Mouse (Mus musculus): Measurements from ENCODE around the gene Pdxdc1. TPM values are rescaled to one million over a fixed set of nuclear protein-coding genes. Genes with fewer than 3 reads are reported as not detected.
A peak's percentile ranks its signal among the peaks of the same experiment; 100 is the strongest.
"Not testable (repeated sequence)": the region's sequence is repeated elsewhere in the genome, so short reads cannot be mapped to it uniquely, and the experiment has no call there.

Pdxdc1 gene
- polyA plus RNA-seq (2012; ENCODE audit: insufficient read depth, insufficient read length, missing spikeins): 85.6 and 93.5 TPM in 2 replicates

GRCm38 (mm10) chr16:13902888-13903483 lies at the start of gene Pdxdc1, which contains the start of gene Mpv17l:
Gene Pdxdc1, minus strand, starts transcription at chr16:13903131.
Gene Mpv17l, plus strand, starts transcription at chr16:13903161.
- TF ChIP-seq POLR2A (IDR thresholded peaks at IDR 0.05; ENCODE audit: borderline replicate concordance, low read depth, low read length): peak; percentile 19; the same call in 1 of the 2 replicates
- no peak for TF ChIP-seq CTCF (IDR thresholded peaks at IDR 0.05; ENCODE audit: low read depth, low read length)
- H3K27ac ChIP-seq (ENCODE audit: insufficient read depth, low read depth, low read length): peak within 1 kb of the TSS; percentile 75
- H3K4me3 ChIP-seq (ENCODE audit: insufficient read depth, low read length): peak within 1 kb of the TSS; percentile 96
- H3K4me1 ChIP-seq (ENCODE audit: control insufficient read depth, insufficient read depth, low read length): peaks cover 21% of the 10 kb centered on the region

- no peak for TF ChIP-seq POLR2A (IDR thresholded peaks at IDR 0.05; ENCODE audit: borderline replicate concordance, low read depth, low read length)
- TF ChIP-seq CTCF (IDR thresholded peaks at IDR 0.05; ENCODE audit: low read depth, low read length): no peak
- Histone ChIP-seq H3K4me1 (ENCODE audit: control insufficient read depth, insufficient read depth, low read length) (no peaks in the 10 kb centered on the region), H3K27ac (ENCODE audit: insufficient read depth, low read depth, low read length) (no peak overlapping the region), H3K4me3 (ENCODE audit: insufficient read depth, low read length) (no peak overlapping the region)
These were observed 48.3 kb upstream of the Pdxdc1 start for GRCm38 (mm10) chr16:13951245-13951644.

GRCm38 (mm10) chr16:13946306-13946705 lies 43.4 kb upstream of the Pdxdc1 start:
- Histone ChIP-seq H3K27ac (ENCODE audit: insufficient read depth, low read depth, low read length) (no peak overlapping the region), H3K4me3 (ENCODE audit: insufficient read depth, low read length) (no peak overlapping the region), H3K4me1 (ENCODE audit: control insufficient read depth, insufficient read depth, low read length) (peaks cover 5% of the 10 kb centered on the region)

GRCm38 (mm10) chr16:13945153-13945552 lies 42.2 kb upstream of the Pdxdc1 start:
- Histone ChIP-seq H3K27ac (ENCODE audit: insufficient read depth, low read depth, low read length) (no peak overlapping the region), H3K4me3 (ENCODE audit: insufficient read depth, low read length) (no peak overlapping the region), H3K4me1 (ENCODE audit: control insufficient read depth, insufficient read depth, low read length) (peaks cover 5% of the 10 kb centered on the region)
- no peak for TF ChIP-seq POLR2A (IDR thresholded peaks at IDR 0.05; ENCODE audit: borderline replicate concordance, low read depth, low read length)
- no peak for TF ChIP-seq CTCF (IDR thresholded peaks at IDR 0.05; ENCODE audit: low read depth, low read length)

More at GRCm38 (mm10) chr16:13946306-13946705, 43.4 kb upstream of the Pdxdc1 start:
- TF ChIP-seq CTCF (IDR thresholded peaks at IDR 0.05; ENCODE audit: low read depth, low read length) (no peak), POLR2A (IDR thresholded peaks at IDR 0.05; ENCODE audit: borderline replicate concordance, low read depth, low read length) (no peak)

GRCm38 (mm10) chr16:13944752-13945151 lies 41.8 kb upstream of the Pdxdc1 start:
- Histone ChIP-seq H3K27ac (ENCODE audit: insufficient read depth, low read depth, low read length) (no peak overlapping the region), H3K4me3 (ENCODE audit: insufficient read depth, low read length) (no peak overlapping the region), H3K4me1 (ENCODE audit: control insufficient read depth, insufficient read depth, low read length) (peaks cover 5% of the 10 kb centered on the region)
- TF ChIP-seq CTCF (IDR thresholded peaks at IDR 0.05; ENCODE audit: low read depth, low read length): no peak
- no peak for TF ChIP-seq POLR2A (IDR thresholded peaks at IDR 0.05; ENCODE audit: borderline replicate concordance, low read depth, low read length)

GRCm38 (mm10) chr16:13944178-13944577 lies 41.2 kb upstream of the Pdxdc1 start:
- Histone ChIP-seq H3K4me3 (ENCODE audit: insufficient read depth, low read length) (no peak overlapping the region), H3K27ac (ENCODE audit: insufficient read depth, low read depth, low read length) (no peak overlapping the region), H3K4me1 (ENCODE audit: control insufficient read depth, insufficient read depth, low read length) (peaks cover 5% of the 10 kb centered on the region)
- TF ChIP-seq POLR2A (IDR thresholded peaks at IDR 0.05; ENCODE audit: borderline replicate concordance, low read depth, low read length): no peak
- no peak for TF ChIP-seq CTCF (IDR thresholded peaks at IDR 0.05; ENCODE audit: low read depth, low read length)

- Histone ChIP-seq H3K27ac (ENCODE audit: insufficient read depth, low read depth, low read length) (no peak overlapping the region), H3K4me3 (ENCODE audit: insufficient read depth, low read length) (peak overlapping the region; percentile 54), H3K4me1 (ENCODE audit: control insufficient read depth, insufficient read depth, low read length) (peaks cover 5% of the 10 kb centered on the region)
- no peak for TF ChIP-seq POLR2A (IDR thresholded peaks at IDR 0.05; ENCODE audit: borderline replicate concordance, low read depth, low read length)
- TF ChIP-seq CTCF (IDR thresholded peaks at IDR 0.05; ENCODE audit: low read depth, low read length): no peak
These were observed 38.0 kb upstream of the Pdxdc1 start for GRCm38 (mm10) chr16:13940847-13941395.

- Histone ChIP-seq H3K4me3 (ENCODE audit: insufficient read depth, low read length) (peak overlapping the region; percentile 54), H3K27ac (ENCODE audit: insufficient read depth, low read depth, low read length) (no peak overlapping the region), H3K4me1 (ENCODE audit: control insufficient read depth, insufficient read depth, low read length) (peaks cover 5% of the 10 kb centered on the region)
- TF ChIP-seq CTCF (IDR thresholded peaks at IDR 0.05; ENCODE audit: low read depth, low read length) (no peak), POLR2A (IDR thresholded peaks at IDR 0.05; ENCODE audit: borderline replicate concordance, low read depth, low read length) (no peak)
These were observed 37.4 kb upstream of the Pdxdc1 start for GRCm38 (mm10) chr16:13940139-13940846.

GRCm38 (mm10) chr16:13927456-13928075 lies 24.6 kb upstream of the Pdxdc1 start:
- TF ChIP-seq CTCF (IDR thresholded peaks at IDR 0.05; ENCODE audit: low read depth, low read length): no peak
- TF ChIP-seq POLR2A (IDR thresholded peaks at IDR 0.05; ENCODE audit: borderline replicate concordance, low read depth, low read length): no peak
- no peak overlapping the region for H3K4me3 ChIP-seq (ENCODE audit: insufficient read depth, low read length)
- H3K27ac ChIP-seq (ENCODE audit: insufficient read depth, low read depth, low read length): no peak overlapping the region
- no peaks in the 10 kb centered on the region for H3K4me1 ChIP-seq (ENCODE audit: control insufficient read depth, insufficient read depth, low read length)

- not testable (repeated sequence) for H3K27ac ChIP-seq (ENCODE audit: insufficient read depth, low read depth, low read length); H3K4me3 ChIP-seq (ENCODE audit: insufficient read depth, low read length); H3K4me1 ChIP-seq (ENCODE audit: control insufficient read depth, insufficient read depth, low read length)
These were observed 20.0 kb upstream of the Pdxdc1 start for GRCm38 (mm10) chr16:13922966-13923365.

- not testable (repeated sequence) for H3K27ac ChIP-seq (ENCODE audit: insufficient read depth, low read depth, low read length); H3K4me1 ChIP-seq (ENCODE audit: control insufficient read depth, insufficient read depth, low read length)
These were observed 19.6 kb upstream of the Pdxdc1 start for GRCm38 (mm10) chr16:13922499-13922898.

More at GRCm38 (mm10) chr16:13922499-13922898, 19.6 kb upstream of the Pdxdc1 start:
- H3K4me3 ChIP-seq (ENCODE audit: insufficient read depth, low read length): not testable (repeated sequence)

Data from bone marrow macrophage, adult 2 months (primary cell).